Mouse (Mus musculus): ENCODE measurements around the gene Cers3. TPM values are rescaled to one million over a fixed set of nuclear protein-coding genes. Genes with fewer than 3 reads are reported as not detected.

Cers3 gene
- polyA plus RNA-seq, 1 experiment from 2014 or later = 1.5 TPM

GRCm38 (mm10) chr7:66733431-66733830 is 9.9 kb upstream of the Cers3 start:
- no peak for DNase-seq (ENCODE audit: low spot score)
- H3K4me2 ChIP-seq (replicated peaks; ENCODE audit: low read depth, low read length) = no peak overlapping the region
- no peak for ATAC-seq (ENCODE audit: low FRiP score)
- H3K27ac ChIP-seq (ENCODE audit: low read depth, low read length) = no peak overlapping the region
- H3K4me1 ChIP-seq (replicated peaks; ENCODE audit: control insufficient read depth, insufficient read depth, low read length) = no peaks in the 10 kb centered on the region
- WGBS = 94% methylated on average over 17 of the region's 17 CpGs
- H3K9me3 ChIP-seq (ENCODE audit: control insufficient read depth, low read length) = no peaks in the 10 kb centered on the region
- H3K27me3 ChIP-seq (ENCODE audit: control insufficient read depth, insufficient read depth, low read length) = no peaks in the 10 kb centered on the region
- no peak overlapping the region for H3K4me3 ChIP-seq (ENCODE audit: low read depth, low read length)
- no peaks in the 10 kb centered on the region for H3K36me3 ChIP-seq (ENCODE audit: control insufficient read depth, insufficient read depth, low read length)
- H3K9ac ChIP-seq (ENCODE audit: low read depth, low read length) = no peak overlapping the region

GRCm38 (mm10) chr7:66733882-66734281 is 9.4 kb upstream of the Cers3 start:
- no peaks in the 10 kb centered on the region for H3K4me1 ChIP-seq (replicated peaks; ENCODE audit: control insufficient read depth, insufficient read depth, low read length)
- no peak overlapping the region for H3K9ac ChIP-seq (ENCODE audit: low read depth, low read length)
- H3K36me3 ChIP-seq (ENCODE audit: control insufficient read depth, insufficient read depth, low read length) = no peaks in the 10 kb centered on the region
- no peaks in the 10 kb centered on the region for H3K9me3 ChIP-seq (ENCODE audit: control insufficient read depth, low read length)
- H3K4me3 ChIP-seq (ENCODE audit: low read depth, low read length) = no peak overlapping the region
- WGBS = 95% methylated on average over 11 of the region's 11 CpGs
- no peak for DNase-seq (ENCODE audit: low spot score)
- no peaks in the 10 kb centered on the region for H3K27me3 ChIP-seq (ENCODE audit: control insufficient read depth, insufficient read depth, low read length)
- no peak overlapping the region for H3K4me2 ChIP-seq (replicated peaks; ENCODE audit: low read depth, low read length)
- no peak for ATAC-seq (ENCODE audit: low FRiP score)
- H3K27ac ChIP-seq (ENCODE audit: low read depth, low read length) = no peak overlapping the region

DNA sequence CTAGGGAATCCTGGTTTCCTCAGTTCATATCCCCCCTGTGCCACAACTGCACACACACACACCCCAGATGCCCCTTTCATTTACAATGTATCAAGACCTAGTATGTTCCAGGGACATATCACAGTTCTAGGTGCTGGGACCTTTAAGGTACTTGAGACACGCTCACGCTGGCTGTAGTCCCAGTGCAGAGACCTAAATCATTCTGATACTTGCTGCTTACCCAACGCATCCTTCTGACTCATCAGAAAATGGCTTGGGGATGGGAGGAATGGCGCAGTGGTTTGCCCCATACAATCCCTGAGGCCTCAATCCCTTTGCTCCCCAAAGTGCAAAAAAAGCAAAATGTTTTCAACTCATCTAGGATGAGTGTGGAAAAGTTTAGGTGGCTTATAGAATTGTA is 8.8 kb upstream of the Cers3 start:
- no peak overlapping the region for H3K9ac ChIP-seq (ENCODE audit: low read depth, low read length)
- H3K4me2 ChIP-seq (replicated peaks; ENCODE audit: low read depth, low read length) = no peak overlapping the region
- DNase-seq (ENCODE audit: low spot score) (no peak), ATAC-seq (ENCODE audit: low FRiP score) (no peak)
- no peaks in the 10 kb centered on the region for H3K36me3 ChIP-seq (ENCODE audit: control insufficient read depth, insufficient read depth, low read length)
- H3K4me3 ChIP-seq (ENCODE audit: low read depth, low read length) = no peak overlapping the region
- no peaks in the 10 kb centered on the region for H3K4me1 ChIP-seq (replicated peaks; ENCODE audit: control insufficient read depth, insufficient read depth, low read length)
- H3K27ac ChIP-seq (ENCODE audit: low read depth, low read length) = no peak overlapping the region
- H3K27me3 ChIP-seq (ENCODE audit: control insufficient read depth, insufficient read depth, low read length) = no peaks in the 10 kb centered on the region
- WGBS = 94% methylated on average over 4 of the region's 4 CpGs
- no peaks in the 10 kb centered on the region for H3K9me3 ChIP-seq (ENCODE audit: control insufficient read depth, low read length)

DNA sequence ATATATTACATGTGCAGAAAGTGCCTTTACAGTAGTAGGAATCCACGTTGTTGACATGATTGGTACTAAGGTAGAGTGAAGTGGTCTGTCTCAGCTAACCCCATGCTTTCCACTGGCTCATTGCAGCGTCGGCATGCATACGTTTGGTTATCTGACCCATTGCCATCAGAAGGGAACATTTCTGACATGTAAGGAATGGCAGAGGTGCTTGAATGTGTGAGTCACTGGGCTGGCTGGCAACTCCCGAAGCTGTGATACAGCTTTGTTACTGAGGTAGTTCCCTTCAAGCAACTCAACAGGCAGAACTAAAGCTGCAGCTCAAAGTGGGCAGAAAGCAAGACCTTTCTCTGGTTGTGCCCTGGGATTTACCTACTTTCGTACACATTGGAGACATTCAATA is 8.3 kb upstream of the Cers3 start:
- H3K4me2 ChIP-seq (replicated peaks; ENCODE audit: low read depth, low read length) = no peak overlapping the region
- H3K27me3 ChIP-seq (ENCODE audit: control insufficient read depth, insufficient read depth, low read length) = no peaks in the 10 kb centered on the region
- WGBS = 93% methylated on average over 6 of the region's 6 CpGs
- no peaks in the 10 kb centered on the region for H3K4me1 ChIP-seq (replicated peaks; ENCODE audit: control insufficient read depth, insufficient read depth, low read length)
- H3K9me3 ChIP-seq (ENCODE audit: control insufficient read depth, low read length) = no peaks in the 10 kb centered on the region
- no peak overlapping the region for H3K9ac ChIP-seq (ENCODE audit: low read depth, low read length)
- ATAC-seq (ENCODE audit: low FRiP score) = no peak
- no peak for DNase-seq (ENCODE audit: low spot score)
- H3K4me3 ChIP-seq (ENCODE audit: low read depth, low read length) = no peak overlapping the region
- no peaks in the 10 kb centered on the region for H3K36me3 ChIP-seq (ENCODE audit: control insufficient read depth, insufficient read depth, low read length)
- no peak overlapping the region for H3K27ac ChIP-seq (ENCODE audit: low read depth, low read length)

DNA sequence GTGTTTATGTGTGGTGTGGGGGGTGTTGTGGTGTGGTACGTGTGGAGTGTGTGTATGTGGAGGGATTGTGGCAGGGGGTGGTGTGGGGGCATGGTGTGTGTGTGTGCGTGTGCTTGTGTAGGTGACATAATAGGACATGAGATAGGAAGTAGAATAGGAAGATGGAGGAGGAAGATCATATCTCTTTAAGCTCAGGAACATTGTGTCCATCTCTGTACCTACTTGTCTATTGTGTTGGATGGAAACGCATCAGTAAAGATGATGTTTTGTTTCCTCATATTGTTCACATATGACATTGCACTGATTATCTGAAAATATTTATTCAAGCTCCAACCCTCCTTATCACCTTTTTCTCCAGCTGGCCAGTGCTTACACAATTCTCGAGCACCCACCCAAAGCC is 5.9 kb upstream of the Cers3 start:
- Histone ChIP-seq H3K36me3 (ENCODE audit: control insufficient read depth, insufficient read depth, low read length) (no peaks in the 10 kb centered on the region), H3K9me3 (ENCODE audit: control insufficient read depth, low read length) (no peaks in the 10 kb centered on the region), H3K27me3 (ENCODE audit: control insufficient read depth, insufficient read depth, low read length) (no peaks in the 10 kb centered on the region), H3K9ac (ENCODE audit: low read depth, low read length) (no peak overlapping the region), H3K4me1 (replicated peaks; ENCODE audit: control insufficient read depth, insufficient read depth, low read length) (no peaks in the 10 kb centered on the region), H3K27ac (ENCODE audit: low read depth, low read length) (no peak overlapping the region), H3K4me3 (ENCODE audit: low read depth, low read length) (no peak overlapping the region), H3K4me2 (replicated peaks; ENCODE audit: low read depth, low read length) (no peak overlapping the region)
- WGBS = 88% methylated on average over 4 of the region's 4 CpGs
- ATAC-seq (ENCODE audit: low FRiP score) (no peak), DNase-seq (ENCODE audit: low spot score) (no peak)

- no peak overlapping the region for H3K27ac ChIP-seq (ENCODE audit: low read depth, low read length)
- H3K4me3 ChIP-seq (ENCODE audit: low read depth, low read length) = no peak overlapping the region
- no peak overlapping the region for H3K9ac ChIP-seq (ENCODE audit: low read depth, low read length)
- H3K4me1 ChIP-seq (replicated peaks; ENCODE audit: control insufficient read depth, insufficient read depth, low read length) = no peaks in the 10 kb centered on the region
- ATAC-seq (ENCODE audit: low FRiP score) (no peak), DNase-seq (ENCODE audit: low spot score) (no peak)
- no peaks in the 10 kb centered on the region for H3K36me3 ChIP-seq (ENCODE audit: control insufficient read depth, insufficient read depth, low read length)
- no peak overlapping the region for H3K4me2 ChIP-seq (replicated peaks; ENCODE audit: low read depth, low read length)
- no peaks in the 10 kb centered on the region for H3K27me3 ChIP-seq (ENCODE audit: control insufficient read depth, insufficient read depth, low read length)
- H3K9me3 ChIP-seq (ENCODE audit: control insufficient read depth, low read length) = no peaks in the 10 kb centered on the region
- 89% methylated on average over 5 of the region's 5 CpGs for WGBS
These were observed 2.3 kb upstream of the Cers3 start for GRCm38 (mm10) chr7:66741008-66741407.

DNA sequence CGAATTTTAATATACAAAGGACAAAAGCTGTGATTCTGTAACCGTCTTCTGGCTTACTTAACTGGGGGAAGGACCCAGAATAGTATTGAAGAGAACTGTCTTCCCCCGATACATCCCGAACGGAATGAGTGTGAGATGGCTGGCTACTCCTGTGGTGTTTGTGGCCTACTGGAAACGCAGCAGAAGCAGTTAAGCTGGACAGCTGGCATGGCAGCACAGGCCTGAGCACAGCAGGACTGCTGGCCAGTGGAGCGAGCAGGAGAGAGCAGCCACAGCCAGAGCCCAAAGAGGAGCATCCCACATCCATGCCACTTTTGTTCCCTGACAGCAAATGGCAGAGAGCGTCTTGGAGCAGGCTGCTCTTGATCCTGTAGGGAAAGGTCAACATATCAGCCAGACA is 1.9 kb upstream of the Cers3 start:
- no peaks in the 10 kb centered on the region for H3K9me3 ChIP-seq (ENCODE audit: control insufficient read depth, low read length)
- DNase-seq (ENCODE audit: low spot score) = no peak
- no peaks in the 10 kb centered on the region for H3K36me3 ChIP-seq (ENCODE audit: control insufficient read depth, insufficient read depth, low read length)
- no peak overlapping the region for H3K9ac ChIP-seq (ENCODE audit: low read depth, low read length)
- 64% methylated on average over 8 of the region's 8 CpGs for WGBS
- ATAC-seq (ENCODE audit: low FRiP score) = no peak
- no peak overlapping the region for H3K4me3 ChIP-seq (ENCODE audit: low read depth, low read length)
- H3K27ac ChIP-seq (ENCODE audit: low read depth, low read length) = no peak overlapping the region
- H3K27me3 ChIP-seq (ENCODE audit: control insufficient read depth, insufficient read depth, low read length) = no peaks in the 10 kb centered on the region
- no peaks in the 10 kb centered on the region for H3K4me1 ChIP-seq (replicated peaks; ENCODE audit: control insufficient read depth, insufficient read depth, low read length)
- no peak overlapping the region for H3K4me2 ChIP-seq (replicated peaks; ENCODE audit: low read depth, low read length)

DNA sequence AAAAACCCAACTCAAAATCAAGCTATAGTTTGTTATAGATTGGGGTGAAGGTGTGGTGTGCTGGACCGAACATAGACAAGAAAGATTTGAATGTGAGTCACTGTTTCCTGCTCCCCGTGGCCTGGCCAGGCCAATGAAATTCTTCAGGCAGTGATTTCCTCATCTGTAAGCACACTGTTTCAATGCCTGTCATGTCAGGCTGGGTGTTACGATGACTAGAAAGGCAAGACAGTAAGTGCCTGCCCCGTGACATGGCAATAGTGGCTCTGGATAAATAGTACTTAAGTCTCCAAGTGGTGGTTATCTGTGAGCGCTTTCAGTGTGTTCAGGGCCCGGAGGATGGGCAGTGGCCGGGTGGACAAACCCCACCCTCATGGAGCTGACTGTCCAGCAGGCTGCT is 3.7 kb downstream of the Cers3 start:
- no peaks in the 10 kb centered on the region for H3K27me3 ChIP-seq (ENCODE audit: control insufficient read depth, insufficient read depth, low read length)
- no peak overlapping the region for H3K9ac ChIP-seq (ENCODE audit: low read depth, low read length)
- H3K4me1 ChIP-seq (replicated peaks; ENCODE audit: control insufficient read depth, insufficient read depth, low read length) = no peaks in the 10 kb centered on the region
- no peaks in the 10 kb centered on the region for H3K9me3 ChIP-seq (ENCODE audit: control insufficient read depth, low read length)
- no peak for ATAC-seq (ENCODE audit: low FRiP score)
- H3K27ac ChIP-seq (ENCODE audit: low read depth, low read length) = no peak overlapping the region
- H3K36me3 ChIP-seq (ENCODE audit: control insufficient read depth, insufficient read depth, low read length) = no peaks in the 10 kb centered on the region
- no peak for DNase-seq (ENCODE audit: low spot score)
- 90% methylated on average over 7 of the region's 7 CpGs for WGBS
- H3K4me3 ChIP-seq (ENCODE audit: low read depth, low read length) = no peak overlapping the region
- no peak overlapping the region for H3K4me2 ChIP-seq (replicated peaks; ENCODE audit: low read depth, low read length)

DNA sequence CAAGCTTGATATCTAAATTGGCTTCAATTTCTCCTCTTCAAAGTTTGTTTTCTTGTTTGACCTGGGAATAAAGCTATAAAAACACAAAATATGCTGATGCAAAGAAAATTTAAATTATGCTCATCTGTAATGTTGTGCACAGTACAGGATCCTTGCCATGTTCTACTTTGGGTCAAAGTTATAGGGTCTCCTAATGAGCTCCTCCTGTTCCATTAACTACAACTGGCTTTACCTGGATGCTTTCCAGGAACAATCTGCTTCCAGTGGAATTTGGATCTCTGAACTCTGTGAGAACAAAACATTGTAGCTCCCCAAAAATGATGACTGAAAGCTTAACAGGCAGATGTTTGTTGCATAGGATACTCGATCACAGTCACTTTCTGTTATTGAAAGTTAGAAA is 6.7 kb downstream of the Cers3 start:
- Histone ChIP-seq H3K36me3 (ENCODE audit: control insufficient read depth, insufficient read depth, low read length) (no peaks in the 10 kb centered on the region), H3K27ac (ENCODE audit: low read depth, low read length) (no peak overlapping the region), H3K27me3 (ENCODE audit: control insufficient read depth, insufficient read depth, low read length) (no peaks in the 10 kb centered on the region), H3K4me1 (replicated peaks; ENCODE audit: control insufficient read depth, insufficient read depth, low read length) (no peaks in the 10 kb centered on the region), H3K9me3 (ENCODE audit: control insufficient read depth, low read length) (no peaks in the 10 kb centered on the region), H3K9ac (ENCODE audit: low read depth, low read length) (no peak overlapping the region), H3K4me2 (replicated peaks; ENCODE audit: low read depth, low read length) (no peak overlapping the region), H3K4me3 (ENCODE audit: low read depth, low read length) (no peak overlapping the region)
- WGBS = 83% methylated on average over 1 of the region's 1 CpGs
- ATAC-seq (ENCODE audit: low FRiP score) (no peak), DNase-seq (ENCODE audit: low spot score) (no peak)
